Mouse (Mus musculus) heart, postnatal 25 days (tissue): ENCODE measurements around the gene Kmt2c. TPM values are rescaled to one million over a fixed set of nuclear protein-coding genes. Genes with fewer than 3 reads are reported as not detected.
A peak's percentile ranks its signal among the peaks of the same experiment; 100 is the strongest.

ENCODE experiments used
- DNase-seq: peaks from one replicate; pipeline ENCODE4 v3.0.0; 2022; ENCODE audit warnings: low spot score
- intact Hi-C: fragments of 180-260 bp; cut with DNase I; formaldehyde crosslinking; loops from one replicate; pipeline ENCODE4 v1.15.1; 2025
- total RNA-seq, 2 experiments: library from RNA; stranded (reverse); gene quantifications; 2 replicates each; pipeline ENCODE4 v1.2.3; 2021

Gene Kmt2c
- total RNA-seq: 10 to 100 TPM; 38.4 to 45.5 TPM

GRCm38 (mm10) chr5:25498346-25498820, at the start of gene Kmt2c:
TSS of gene Kmt2c (minus strand) at chr5:25498783.
- intact Hi-C loops: loop anchor here (5.0 to 10.0 kb wide), 2 partner anchors 61 to 654 kb away; partner anchors contain the start of gene Rheb
- peak; percentile 58 for DNase-seq

DNA sequence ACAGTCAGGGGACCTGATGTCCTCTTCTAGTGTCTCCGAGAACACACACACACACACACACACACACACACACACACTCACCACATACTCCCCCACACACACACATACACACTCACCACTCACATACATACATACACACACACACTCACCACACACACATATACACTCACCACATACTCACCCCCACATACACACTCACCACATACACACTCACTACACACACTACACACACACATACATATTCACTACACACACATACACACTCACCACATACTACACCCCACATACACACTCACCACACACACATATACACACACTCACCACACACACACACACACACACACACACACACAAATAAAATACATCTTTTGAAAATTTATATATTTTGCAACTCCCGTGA, 48.3 kb upstream of the Kmt2c start:
- intact Hi-C loops: no loop called here
- DNase-seq: no peak

DNA sequence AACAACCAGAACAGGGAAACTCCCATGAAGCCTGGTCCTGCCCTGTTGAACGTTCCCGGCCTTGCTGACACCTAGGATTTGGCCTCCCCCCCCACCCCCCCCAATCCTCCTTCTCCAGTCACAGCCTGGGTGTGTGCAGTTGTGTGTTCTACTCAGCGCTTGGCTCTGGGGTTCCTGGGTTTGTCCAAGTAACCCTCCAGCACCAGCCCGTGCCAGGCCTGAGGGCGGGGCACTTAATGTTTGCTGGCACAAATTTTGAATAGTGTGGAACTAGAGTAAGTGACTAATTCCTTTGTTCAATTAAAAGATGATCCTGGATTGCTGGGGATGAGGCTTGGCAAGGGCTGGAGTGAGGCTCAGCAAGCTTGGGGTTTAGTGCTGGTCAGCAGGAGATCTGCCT, 46.0 kb upstream of the Kmt2c start:
- intact Hi-C loops: no loop called here
- DNase-seq: no peak

GRCm38 (mm10) chr5:25544061-25544460, 45.5 kb upstream of the Kmt2c start:
- peak; percentile 64 for DNase-seq
- intact Hi-C loops: no loop called here

- no peak for DNase-seq
- intact Hi-C loops: no loop called here
These were observed 43.1 kb upstream of the Kmt2c start for GRCm38 (mm10) chr5:25541661-25542060.

DNA sequence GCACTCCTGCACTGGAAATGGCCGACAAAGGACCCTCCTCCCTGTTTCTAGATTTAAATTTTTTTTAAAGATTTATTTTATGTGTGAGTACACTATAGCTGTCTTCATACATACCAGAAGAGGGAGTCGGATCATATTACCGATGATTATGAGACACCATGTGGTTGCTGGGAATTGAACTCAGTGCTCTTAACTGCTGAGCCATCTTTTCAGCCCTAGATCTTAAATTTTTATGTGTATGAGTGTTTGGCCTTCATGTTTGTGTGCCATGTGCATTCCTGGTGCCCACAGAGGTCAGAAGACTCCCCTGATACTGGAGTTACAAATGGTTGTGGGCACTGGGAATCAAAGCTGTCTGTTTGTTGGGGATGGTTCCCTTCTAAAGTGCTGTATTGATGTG, 42.3 kb upstream of the Kmt2c start:
- intact Hi-C loops: no loop called here
- DNase-seq: no peak

- intact Hi-C loops: no loop called here
- no peak for DNase-seq
These were observed 41.8 kb upstream of the Kmt2c start for GRCm38 (mm10) chr5:25540412-25540811.

DNA sequence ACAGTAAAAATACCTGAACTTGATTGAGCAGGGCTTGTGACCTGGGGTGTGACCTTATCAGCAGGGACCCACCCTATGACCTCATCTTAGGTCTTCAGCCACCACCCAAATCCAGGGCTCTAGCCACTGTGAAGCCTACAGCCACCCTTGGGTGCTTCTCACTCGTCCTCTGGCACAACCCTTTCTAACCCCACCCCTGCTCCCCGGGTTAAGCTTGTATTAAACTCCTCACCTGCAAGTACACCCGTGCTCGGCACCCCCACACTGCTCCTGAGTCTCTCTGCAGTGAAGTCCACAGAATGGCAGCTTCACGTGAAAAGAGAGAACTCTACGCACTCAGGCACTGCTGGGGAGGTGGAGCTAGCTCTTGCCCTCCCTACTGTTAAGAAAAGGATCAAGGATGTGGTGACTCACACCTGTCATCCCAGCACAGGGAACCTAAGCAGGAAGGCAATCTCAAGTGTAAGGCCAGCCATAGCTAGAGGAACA, 38.4 kb upstream of the Kmt2c start:
- no peak for DNase-seq
- intact Hi-C loops: no loop called here

- intact Hi-C loops: no loop called here
- DNase-seq: no peak
These were observed 37.9 kb upstream of the Kmt2c start for GRCm38 (mm10) chr5:25536451-25536850.

DNA sequence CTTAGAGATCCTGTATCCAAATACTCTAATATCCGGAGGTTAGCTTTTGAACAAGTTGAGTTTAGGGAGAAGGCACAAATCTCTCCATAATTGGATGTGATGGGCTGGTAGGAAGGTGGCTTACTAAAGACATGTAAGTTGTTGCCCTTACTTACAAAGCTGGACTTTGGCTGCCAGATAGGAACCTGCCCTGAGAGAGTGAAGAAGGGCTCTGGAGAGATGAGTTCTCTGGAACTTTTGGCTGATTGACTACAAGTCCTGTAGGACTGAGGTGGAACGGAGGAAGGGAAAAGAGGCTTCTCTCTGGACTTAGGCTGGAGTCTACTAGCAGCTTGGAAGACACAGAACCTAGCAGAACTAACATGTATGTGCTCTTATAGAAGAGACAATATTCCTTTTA, 37.0 kb upstream of the Kmt2c start:
- DNase-seq: no peak
- intact Hi-C loops: no loop called here

GRCm38 (mm10) chr5:25533298-25533697, 34.7 kb upstream of the Kmt2c start:
- DNase-seq: no peak
- intact Hi-C loops: loop anchor here (5.0 kb wide), 1 partner anchor 169 kb away; no protein-coding TSS in a partner anchor

GRCm38 (mm10) chr5:25532256-25533147, 33.9 kb upstream of the Kmt2c start:
- intact Hi-C loops: loop anchor here (5.0 kb wide), 1 partner anchor 170 kb away; no protein-coding TSS in a partner anchor
- no peak for DNase-seq

GRCm38 (mm10) chr5:25530629-25531028, 32.0 kb upstream of the Kmt2c start:
- DNase-seq: no peak
- intact Hi-C loops: loop anchor here (5.0 kb wide), 1 partner anchor 172 kb away; no protein-coding TSS in a partner anchor

DNA sequence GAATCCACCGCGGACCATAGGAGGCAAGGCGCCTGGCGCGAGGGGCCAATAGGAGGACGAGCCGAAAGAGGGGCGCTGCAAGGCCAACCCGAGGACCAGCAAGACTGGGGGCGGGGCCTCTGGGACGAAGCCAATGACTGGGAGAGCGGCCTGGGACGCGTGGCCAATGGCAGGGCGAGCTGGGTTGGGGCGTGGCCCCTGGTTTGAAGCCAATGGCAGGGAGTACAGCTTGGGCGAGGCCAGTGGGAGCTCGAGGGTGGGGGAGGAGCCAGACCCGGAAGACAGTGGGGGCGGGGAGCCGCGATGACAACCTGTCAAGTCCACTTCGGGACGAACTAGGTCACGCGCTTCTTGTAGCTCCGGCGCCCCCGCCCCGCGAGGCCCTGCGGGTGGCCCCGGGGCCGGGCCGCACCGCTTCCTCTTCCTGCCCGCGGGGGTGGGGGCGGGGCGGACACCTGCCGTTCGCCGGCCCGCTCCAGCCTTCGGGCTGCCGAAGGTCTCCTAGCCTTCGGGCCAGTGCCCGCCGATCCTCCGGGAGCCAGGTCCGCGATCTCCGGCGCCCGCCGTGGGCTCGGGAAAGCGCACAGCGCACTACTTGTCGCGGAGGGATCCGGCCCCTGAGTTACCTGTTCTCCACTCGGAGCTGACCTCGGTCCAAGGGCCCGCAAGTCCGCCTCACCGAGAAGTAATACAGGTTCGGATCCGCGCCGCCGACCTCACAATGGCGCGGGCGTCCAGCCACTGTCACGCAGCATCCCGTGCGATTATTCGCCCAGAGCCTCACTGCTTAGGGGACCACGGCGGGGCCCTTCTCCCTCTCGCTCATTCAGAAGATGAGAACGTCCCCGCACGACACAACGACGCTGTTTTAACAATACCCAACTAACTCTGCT, 31.2 kb upstream of the Kmt2c start:
- intact Hi-C loops: loop anchor here (1.0 to 5.0 kb wide), 3 partner anchors 29 to 173 kb away; no protein-coding TSS in a partner anchor
- DNase-seq: peak; percentile 99

DNA sequence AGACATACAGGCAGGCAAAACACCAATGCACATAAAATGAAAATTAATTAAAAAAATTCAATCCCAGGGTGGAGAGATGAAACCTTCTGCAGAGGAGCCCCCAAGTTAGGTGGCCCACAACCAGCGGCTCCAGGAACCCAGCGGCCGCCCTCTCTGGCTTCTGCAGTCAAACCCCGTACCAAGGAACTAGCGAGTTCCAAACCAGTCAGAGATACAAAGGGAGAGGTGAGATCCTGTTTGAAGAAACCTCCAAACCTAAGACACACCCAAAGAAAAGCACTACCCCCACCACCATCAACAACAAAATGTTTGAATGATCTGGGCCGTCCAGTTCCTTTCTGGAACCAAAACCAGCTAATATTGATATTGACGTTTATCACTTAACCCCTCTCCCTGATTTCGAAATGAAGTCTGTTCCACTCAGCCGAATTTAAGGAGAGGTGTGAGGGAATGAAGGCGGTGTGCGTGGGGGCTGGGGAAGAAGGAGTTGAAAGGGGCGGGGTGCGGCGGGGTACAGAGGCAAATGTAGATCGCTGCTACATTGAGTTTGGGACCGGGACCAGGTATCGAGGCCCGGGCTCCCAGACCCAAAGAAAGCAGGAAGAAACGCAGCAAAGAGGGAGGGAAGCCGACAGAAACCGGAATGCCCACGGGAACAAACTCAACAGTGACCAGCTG, 30.4 kb upstream of the Kmt2c start:
- no peak for DNase-seq
- intact Hi-C loops: loop anchor here (1.0 to 2.0 kb wide), 2 partner anchors 29 to 92 kb away; no protein-coding TSS in a partner anchor

DNA sequence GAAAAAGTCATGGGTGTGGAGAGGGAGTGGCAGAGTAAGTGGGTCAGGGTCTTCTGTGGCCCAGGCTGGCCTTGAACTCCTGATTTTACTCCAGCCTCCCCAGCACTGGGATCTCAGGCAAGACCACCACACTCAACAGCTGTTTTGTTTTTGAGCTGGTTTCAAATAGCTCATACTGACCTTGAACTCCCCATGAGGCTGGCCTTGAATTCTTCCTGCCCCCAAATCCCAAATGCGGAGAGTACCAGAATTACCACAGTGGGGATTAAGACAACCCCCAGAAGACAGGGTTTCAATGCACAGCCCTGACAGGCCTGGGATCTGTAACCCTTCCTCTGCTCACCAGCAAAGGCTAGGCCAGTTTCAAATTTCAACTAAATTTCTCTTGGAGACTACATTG, 29.4 kb upstream of the Kmt2c start:
- intact Hi-C loops: loop anchor here (2.0 kb wide), 1 partner anchor 91 kb away; no protein-coding TSS in a partner anchor

DNA sequence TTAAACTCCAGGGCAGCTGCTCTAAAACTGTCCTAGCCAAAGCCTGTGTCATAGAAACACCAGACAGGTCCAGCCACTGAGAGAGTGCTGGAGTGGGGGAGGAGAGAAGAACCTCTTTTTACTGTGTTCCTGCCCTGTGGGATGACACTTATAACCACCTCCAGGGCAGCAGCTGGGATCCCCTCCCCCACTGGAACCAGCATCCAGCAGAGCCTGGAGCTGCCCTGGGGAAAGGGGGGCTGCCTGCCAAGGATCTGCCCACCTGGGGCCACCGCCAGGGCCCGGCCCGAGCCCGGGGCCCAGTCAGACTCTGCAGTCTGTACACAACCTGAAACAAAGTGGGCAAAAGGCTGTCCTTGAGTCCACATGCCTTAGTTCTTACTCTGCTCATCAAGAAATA, 28.3 kb upstream of the Kmt2c start:
- intact Hi-C loops: no loop called here
- no peak for DNase-seq

More for the DNA sequence above, 29.4 kb upstream of the Kmt2c start:
- DNase-seq: no peak

- intact Hi-C loops: no loop called here
- DNase-seq: peak; percentile 55
These were observed 27.5 kb upstream of the Kmt2c start for GRCm38 (mm10) chr5:25526116-25526515.

DNA sequence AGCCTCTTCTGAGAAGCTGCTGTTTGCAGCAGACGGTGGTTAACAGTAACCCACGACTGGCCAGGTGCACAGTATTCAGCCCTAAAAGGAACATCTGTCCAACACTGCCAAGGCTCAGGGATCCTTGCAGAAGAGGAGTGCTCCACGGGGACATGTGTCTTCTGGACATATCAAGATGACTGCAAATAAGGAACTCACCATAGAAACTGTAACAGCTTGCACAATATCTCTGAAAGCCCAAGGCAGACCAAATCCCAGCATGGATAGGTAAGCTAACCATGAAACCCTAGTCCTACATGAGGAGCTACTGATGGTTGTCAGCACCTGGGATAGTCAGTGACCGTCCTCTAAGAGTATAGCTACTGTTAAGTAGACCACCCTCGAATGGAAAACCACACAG, 22.9 kb upstream of the Kmt2c start:
- no peak for DNase-seq
- intact Hi-C loops: no loop called here
